8 mouse cellular contexts compared by ENCODE assay signal in the genomic region with DNA sequence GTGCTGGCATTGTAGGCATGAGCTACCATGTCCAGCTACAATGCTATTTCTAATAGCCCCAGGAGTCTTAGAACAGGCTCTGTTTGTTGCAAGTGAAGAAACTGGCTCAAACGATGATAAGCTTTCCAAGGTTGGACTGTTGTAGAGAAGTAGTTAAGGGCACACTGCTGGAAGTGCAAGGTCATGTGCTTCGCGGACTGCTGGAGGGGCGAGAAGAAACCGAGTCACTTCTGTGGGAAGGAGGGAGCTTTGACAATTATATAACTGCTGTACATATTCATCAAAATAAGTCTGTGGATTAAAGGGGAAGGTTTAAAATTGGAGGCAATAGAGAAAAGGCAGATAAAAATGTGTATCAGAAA. TPM values are rescaled to one million over a fixed set of nuclear protein-coding genes. Genes with fewer than 3 reads are reported as not detected.
DNase-seq lines count a peak whose midpoint lies in the region; ATAC-seq and TF ChIP-seq lines count a peak whose summit lies in the region.

No protein-coding gene starts in this region.

- H3K27me3 ChIP-seq in heart, embryonic 11.5 days (ENCODE audit: control insufficient read depth, insufficient read depth, low read length) = no peaks in the 10 kb centered on the region
- no peaks in the 10 kb centered on the region for H3K27me3 ChIP-seq in midbrain, embryonic 13.5 days
- H3K27me3 ChIP-seq in midbrain, postnatal 0 days (ENCODE audit: insufficient read depth, low read length) = no peaks in the 10 kb centered on the region
- no peaks in the 10 kb centered on the region for H3K27me3 ChIP-seq in hindbrain, embryonic 12.5 days
- no peaks in the 10 kb centered on the region for H3K27me3 ChIP-seq in stomach, embryonic 15.5 days (replicated peaks)

- TF ChIP-seq CTCF in midbrain, postnatal 0 days (IDR thresholded peaks at IDR 0.05) = no peak

- no peaks in the 10 kb centered on the region for H3K9me3 ChIP-seq in heart, embryonic 11.5 days (replicated peaks; ENCODE audit: control insufficient read depth, low read length)
- H3K9me3 ChIP-seq in midbrain, embryonic 13.5 days = no peaks in the 10 kb centered on the region
- no peaks in the 10 kb centered on the region for H3K9me3 ChIP-seq in midbrain, postnatal 0 days (ENCODE audit: low read length)
- H3K9me3 ChIP-seq in hindbrain, embryonic 12.5 days (replicated peaks) = no peaks in the 10 kb centered on the region
- no peaks in the 10 kb centered on the region for H3K9me3 ChIP-seq in stomach, embryonic 15.5 days

- intact Hi-C loops in gastrocnemius, postnatal 36 days (cut with DNase I) = no loop called here

- H3K4me1 ChIP-seq in heart, embryonic 11.5 days (ENCODE audit: control insufficient read depth, insufficient read depth, low read length) = peaks cover 18% of the 10 kb centered on the region
- H3K4me1 ChIP-seq in midbrain, embryonic 13.5 days (replicated peaks) = peaks cover 13% of the 10 kb centered on the region
- H3K4me1 ChIP-seq in midbrain, postnatal 0 days (ENCODE audit: insufficient read depth, low read length) = no peaks in the 10 kb centered on the region
- peaks cover 7% of the 10 kb centered on the region; the same call in 1 of the 2 replicates for H3K4me1 ChIP-seq in hindbrain, embryonic 12.5 days
- H3K4me1 ChIP-seq in stomach, embryonic 15.5 days = peaks cover 5% of the 10 kb centered on the region; the same call in 1 of the 2 replicates

- peak; percentile 28; the same call in 1 of the 2 replicates for ATAC-seq in heart, embryonic 11.5 days (replicated peaks; ENCODE audit: insufficient number of reproducible peaks, low FRiP score, low TSS enrichment)
- no peak for ATAC-seq in midbrain, embryonic 13.5 days
- no peak for ATAC-seq in midbrain, postnatal 0 days (ENCODE audit: low FRiP score)
- no peak for ATAC-seq in hindbrain, embryonic 12.5 days (ENCODE audit: low FRiP score)
- 0 out of 2 replicates have a peak, but pooled peaks have one; percentile 47 for ATAC-seq in stomach, embryonic 15.5 days (ENCODE audit: insufficient read depth, low FRiP score, low read depth)

- DNase-seq in heart, adult 9 months (ENCODE audit: low spot score in 2 of 2) = no peak
- DNase-seq in midbrain, postnatal 0 days (ENCODE audit: low spot score) = no peak
- no peak for DNase-seq in layer of hippocampus, postnatal 10 days (ENCODE audit: low spot score in 2 of 2)
- DNase-seq in gastrocnemius, postnatal 36 days = no peak

- 33% methylated on average over 5 of the region's 5 CpGs for WGBS in heart, embryonic 11.5 days (ENCODE audit: insufficient replicate concordance)
- 81% methylated on average over 5 of the region's 5 CpGs for WGBS in midbrain, embryonic 13.5 days
- WGBS in midbrain, postnatal 0 days = 80% methylated on average over 5 of the region's 5 CpGs
- 82% methylated on average over 5 of the region's 5 CpGs for WGBS in hindbrain, embryonic 12.5 days
- WGBS in stomach, embryonic 15.5 days = 62% methylated on average over 5 of the region's 5 CpGs

- H3K27ac ChIP-seq in heart, embryonic 11.5 days (ENCODE audit: low read depth, low read length) = peak overlapping the region; percentile 91
- peak overlapping the region; percentile 65 for H3K27ac ChIP-seq in midbrain, embryonic 13.5 days
- no peak overlapping the region for H3K27ac ChIP-seq in midbrain, postnatal 0 days (ENCODE audit: low read depth, low read length)
- H3K27ac ChIP-seq in hindbrain, embryonic 12.5 days = peak overlapping the region; percentile 55; the same call in 1 of the 2 replicates
- H3K27ac ChIP-seq in stomach, embryonic 15.5 days = peak overlapping the region; percentile 70

- no peaks in the 10 kb centered on the region for H3K36me3 ChIP-seq in heart, embryonic 11.5 days (ENCODE audit: control insufficient read depth, insufficient read depth, low read length)
- 0 out of 2 replicates have a peak, but pooled peaks cover 4% of the 10 kb centered on the region for H3K36me3 ChIP-seq in midbrain, embryonic 13.5 days
- H3K36me3 ChIP-seq in midbrain, postnatal 0 days (ENCODE audit: insufficient read depth, low read length) = no peaks in the 10 kb centered on the region
- H3K36me3 ChIP-seq in hindbrain, embryonic 12.5 days = peaks cover 4% of the 10 kb centered on the region; the same call in 1 of the 2 replicates
- H3K36me3 ChIP-seq in stomach, embryonic 15.5 days = no peaks in the 10 kb centered on the region

- H3K4me3 ChIP-seq in heart, embryonic 11.5 days (ENCODE audit: low read depth, low read length) = peak overlapping the region; percentile 19; the same call in 1 of the 2 replicates
- no peak overlapping the region for H3K4me3 ChIP-seq in midbrain, embryonic 13.5 days (replicated peaks)
- no peak overlapping the region for H3K4me3 ChIP-seq in midbrain, postnatal 0 days (ENCODE audit: low read depth, low read length)
- no peak overlapping the region for H3K4me3 ChIP-seq in hindbrain, embryonic 12.5 days
- H3K4me3 ChIP-seq in stomach, embryonic 15.5 days (replicated peaks) = no peak overlapping the region

- H3K4me2 ChIP-seq in heart, embryonic 11.5 days = peak overlapping the region; percentile 60
- no peak overlapping the region for H3K4me2 ChIP-seq in midbrain, embryonic 13.5 days (replicated peaks)
- no peak overlapping the region for H3K4me2 ChIP-seq in midbrain, postnatal 0 days (ENCODE audit: low read depth, low read length, poor library complexity, severe bottlenecking)
- H3K4me2 ChIP-seq in hindbrain, embryonic 12.5 days (replicated peaks) = no peak overlapping the region
- peak overlapping the region; percentile 4; the same call in 1 of the 2 replicates for H3K4me2 ChIP-seq in stomach, embryonic 15.5 days

- peak overlapping the region; percentile 60; the same call in 1 of the 2 replicates for H3K9ac ChIP-seq in heart, embryonic 11.5 days (ENCODE audit: low read depth, low read length)
- no peak overlapping the region for H3K9ac ChIP-seq in midbrain, embryonic 13.5 days (replicated peaks)
- no peak overlapping the region for H3K9ac ChIP-seq in midbrain, postnatal 0 days (replicated peaks; ENCODE audit: low read length, poor library complexity, severe bottlenecking)
- no peak overlapping the region for H3K9ac ChIP-seq in hindbrain, embryonic 12.5 days
- H3K9ac ChIP-seq in stomach, embryonic 15.5 days = no peak overlapping the region

RNA-seq across cellular contexts. Expression of gene Add1, which starts 8.8 kb away (rescaled TPM):
- polyA plus RNA-seq in heart, embryonic 11.5 days (2014; fragmentation: Nextera tagmentation; extraction: Ambion mirVana) = 166 and 173 TPM in 2 replicates
- 204 and 205 TPM in 2 replicates for polyA plus RNA-seq in midbrain, embryonic 13.5 days (2015; fragmentation: Nextera tagmentation; extraction: Ambion mirVana)
- total RNA-seq in midbrain, postnatal 0 days (2014; rRNA removed) = 284 and 301 TPM in 2 replicates
- polyA plus RNA-seq in midbrain, postnatal 0 days (2015; fragmentation: Nextera tagmentation; extraction: Ambion mirVana) = 161 and 166 TPM in 2 replicates
- polyA plus RNA-seq in hindbrain, embryonic 12.5 days (2016; fragmentation: Nextera tagmentation; extraction: Ambion mirVana) = 223 and 226 TPM in 2 replicates
- 162 and 168 TPM in 2 replicates for polyA plus RNA-seq in stomach, embryonic 15.5 days (2015; fragmentation: Nextera tagmentation; extraction: Ambion mirVana)
- total RNA-seq in layer of hippocampus, postnatal 10 days (2021) = 100 to 1,000 TPM; 348 to 373 TPM
- total RNA-seq in gastrocnemius, postnatal 36 days (2021) = 10 to 100 TPM; 58.7 to 67.4 TPM

RNA-seq across cellular contexts. Expression of gene Mfsd10, which starts 54.7 kb away (rescaled TPM):
- 63.7 and 71.9 TPM in 2 replicates for polyA plus RNA-seq in heart, embryonic 11.5 days (2014; fragmentation: Nextera tagmentation; extraction: Ambion mirVana)
- 78.6 and 84.6 TPM in 2 replicates for polyA plus RNA-seq in midbrain, embryonic 13.5 days (2015; fragmentation: Nextera tagmentation; extraction: Ambion mirVana)
- total RNA-seq in midbrain, postnatal 0 days (2014; rRNA removed) = 90.9 and 101 TPM in 2 replicates
- polyA plus RNA-seq in midbrain, postnatal 0 days (2015; fragmentation: Nextera tagmentation; extraction: Ambion mirVana) = 95.7 and 107 TPM in 2 replicates
- 89.3 and 90.5 TPM in 2 replicates for polyA plus RNA-seq in hindbrain, embryonic 12.5 days (2016; fragmentation: Nextera tagmentation; extraction: Ambion mirVana)
- 119 and 147 TPM in 2 replicates for polyA plus RNA-seq in stomach, embryonic 15.5 days (2015; fragmentation: Nextera tagmentation; extraction: Ambion mirVana)
- total RNA-seq in layer of hippocampus, postnatal 10 days (2021) = 10 to 100 TPM; 46.0 to 49.5 TPM
- total RNA-seq in gastrocnemius, postnatal 36 days (2021) = 1 to 10 TPM; 3.2 to 4.2 TPM

RNA-seq across cellular contexts. Expression of gene Sh3bp2, which starts 56.7 kb away (rescaled TPM):
- 4.2 and 5.2 TPM in 2 replicates for polyA plus RNA-seq in heart, embryonic 11.5 days (2014; fragmentation: Nextera tagmentation; extraction: Ambion mirVana)
- 18.3 and 30.8 TPM in 2 replicates for polyA plus RNA-seq in midbrain, embryonic 13.5 days (2015; fragmentation: Nextera tagmentation; extraction: Ambion mirVana)
- 35.5 and 44.1 TPM in 2 replicates for total RNA-seq in midbrain, postnatal 0 days (2014; rRNA removed)
- polyA plus RNA-seq in midbrain, postnatal 0 days (2015; fragmentation: Nextera tagmentation; extraction: Ambion mirVana) = 17.6 and 20.3 TPM in 2 replicates
- polyA plus RNA-seq in hindbrain, embryonic 12.5 days (2016; fragmentation: Nextera tagmentation; extraction: Ambion mirVana) = 17.5 and 17.8 TPM in 2 replicates
- 5.9 and 10.9 TPM in 2 replicates for polyA plus RNA-seq in stomach, embryonic 15.5 days (2015; fragmentation: Nextera tagmentation; extraction: Ambion mirVana)
- 10 to 100 TPM in 1 of 2 experiments, 1 to 10 TPM in 1; 9.8 to 11.4 TPM for total RNA-seq in layer of hippocampus, postnatal 10 days (2021)
- total RNA-seq in gastrocnemius, postnatal 36 days (2021) = 1 to 10 TPM in 1 of 2 experiments, under 1 TPM in 1; 0.82 to 1.5 TPM

Comparison
In these comparisons a context has a peak if more than half of its experiments do, and no peak if none do; other contexts are left out.
1. ATAC-seq: peak in heart, embryonic 11.5 days (single experiment) and stomach, embryonic 15.5 days (single experiment); none in midbrain, embryonic 13.5 days (single experiment), midbrain, postnatal 0 days (single experiment) and hindbrain, embryonic 12.5 days (single experiment).
2. H3K4me2 ChIP-seq: peak in heart, embryonic 11.5 days (single experiment) and stomach, embryonic 15.5 days (single experiment); none in midbrain, embryonic 13.5 days (single experiment), midbrain, postnatal 0 days (single experiment) and hindbrain, embryonic 12.5 days (single experiment).